Mouse (Mus musculus) small intestine, adult 2 months (tissue): ENCODE measurements at regions not wholly inside any gene's neighbourhood (a gene's known extent, or its start where the extent isn't known, plus 50 kb on each side); places are given as distances from the start of the nearest gene placed in this dataset.

ENCODE experiments used
- CTCF ChIP-seq: fragments of 200-500 bp; IDR thresholded peaks from 2 replicates; pipeline ENCODE4 v1.5.1; 2012; ENCODE audit warnings: low read depth, mild to moderate bottlenecking, control low read depth, inconsistent platforms, low read length, moderate library complexity, mixed read lengths; ENCODE audit not compliant: insufficient replicate concordance, insufficient read length; ENCODE audit errors: extremely low read depth
- POLR2A ChIP-seq: fragments of 200-500 bp; IDR thresholded peaks from 2 replicates; pipeline ENCODE4 v1.6.1; 2012; ENCODE audit warnings: low read depth, mild to moderate bottlenecking, control low read depth, inconsistent platforms, low read length, moderate library complexity

DNA sequence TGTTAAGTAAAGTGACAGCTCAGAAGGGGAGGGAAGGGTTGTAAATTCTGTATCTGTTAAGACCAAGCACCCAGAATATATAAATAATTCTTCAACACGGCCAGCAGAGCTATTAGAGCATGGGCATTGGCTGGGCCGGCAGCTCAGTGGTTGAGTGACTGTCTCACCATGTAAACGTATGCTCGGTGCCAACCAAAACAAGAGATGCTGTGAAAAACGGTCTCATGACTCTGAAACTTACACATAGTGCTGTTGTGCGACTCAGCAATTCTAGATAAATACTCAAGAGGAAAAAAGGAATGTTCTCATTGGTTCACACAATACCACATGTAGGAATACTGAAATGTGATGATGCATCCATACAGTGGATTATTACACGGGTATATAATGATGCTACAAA lies 111.8 kb downstream of the Gm12689 start:
- TF ChIP-seq POLR2A (no peak), CTCF (no peak)
